Mouse (Mus musculus): Measurements from ENCODE around the gene Coq2.

- TF ChIP-seq CHD2 (IDR thresholded peaks at IDR 0.05; ENCODE audit: low read depth, low read length) (no peak), MAFK (IDR thresholded peaks at IDR 0.05; ENCODE audit: insufficient read depth, low read depth, low read length) (no peak), HCFC1 (IDR thresholded peaks at IDR 0.05; ENCODE audit: borderline replicate concordance, insufficient read depth, low read length) (no peak), ZC3H11A (IDR thresholded peaks at IDR 0.05; ENCODE audit: borderline replicate concordance, low read depth, low read length) (no peak)
Measured at GRCm38 (mm10) chr5:100621876-100622508, 52.9 kb downstream of the Coq2 start.
